Mouse (Mus musculus) C2C12 (cell line): ENCODE data around the gene Bend3.
A peak's percentile ranks its signal among the peaks of the same experiment; 100 is the strongest.

Experiments
- CEBPB ChIP-seq: IDR thresholded peaks from one replicate; pipeline ENCODE4 v1.6.1; 2011; ENCODE audit warnings: low read depth, mild to moderate bottlenecking, control low read depth, moderate library complexity
- CTCF ChIP-seq: IDR thresholded peaks from one replicate; pipeline ENCODE4 v1.5.1; 2011; ENCODE audit not compliant: control insufficient read depth, insufficient read depth, insufficient read length
- MAX ChIP-seq: IDR thresholded peaks from one replicate; pipeline ENCODE4 v1.6.1; 2011; ENCODE audit warnings: mild to moderate bottlenecking, control low read depth
- MYOD1 ChIP-seq: IDR thresholded peaks from one replicate; pipeline ENCODE4 v1.6.1; 2011; ENCODE audit warnings: low read depth; ENCODE audit not compliant: control insufficient read depth, insufficient read length
- USF1 ChIP-seq: IDR thresholded peaks from one replicate; pipeline ENCODE4 v1.6.1; 2011; ENCODE audit warnings: low read depth, mild to moderate bottlenecking, control low read depth, moderate library complexity

DNA sequence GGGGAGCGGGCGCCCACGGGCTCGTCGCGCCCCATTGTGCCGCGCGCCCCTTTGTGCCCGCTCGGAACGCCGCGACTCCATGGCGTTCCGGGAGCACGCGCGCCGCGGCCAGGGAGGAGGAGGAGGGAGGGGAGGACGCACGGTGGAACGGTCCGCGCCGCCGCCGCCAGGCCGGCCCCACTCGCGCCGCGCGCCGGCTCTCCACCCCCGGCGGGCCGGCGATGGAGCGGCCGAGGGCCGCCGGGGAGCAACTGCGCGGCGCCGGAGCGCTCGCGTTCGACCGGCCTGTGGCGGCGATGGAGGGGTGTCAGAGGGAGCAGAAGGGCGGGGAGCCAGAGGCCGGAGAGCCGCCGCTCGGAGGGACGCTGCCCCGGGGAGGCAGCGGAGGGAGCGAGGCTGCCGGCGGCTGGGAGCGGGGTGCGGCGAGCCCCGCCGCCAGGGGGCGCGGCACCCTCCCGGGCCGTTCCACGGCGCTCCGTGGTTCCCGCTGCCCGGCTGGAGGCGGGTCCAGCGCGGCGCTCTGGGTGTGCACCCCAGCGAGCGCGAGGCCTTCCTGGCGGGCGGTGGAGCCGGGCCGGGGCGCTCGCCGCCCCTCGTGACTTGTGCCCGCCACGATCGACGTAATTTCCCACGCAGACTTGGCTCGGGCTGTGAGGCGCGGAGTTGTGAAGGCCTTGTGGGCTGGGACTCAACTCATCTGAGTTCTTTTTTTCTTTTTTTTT lies 966 bp downstream of the Bend3 start:
- TF ChIP-seq CTCF: peak; percentile 98
- peak; percentile 43 for TF ChIP-seq USF1
- TF ChIP-seq MAX: peak; percentile 73
- no peak for TF ChIP-seq MYOD1
- no peak for TF ChIP-seq CEBPB
